Mouse (Mus musculus): ENCODE data around the gene Tmem51. TPM values are rescaled to one million over a fixed set of nuclear protein-coding genes. Genes with fewer than 3 reads are reported as not detected.

Gene Tmem51
- polyA plus RNA-seq, 1 experiment from 2014 or later: 79.0 TPM

GRCm38 (mm10) chr4:141992530-141993204 lies 91.4 kb downstream of the Tmem51 start:
- peak overlapping the region; percentile 40; the same call in 1 of the 2 replicates for H3K27ac ChIP-seq (replicated peaks)
- no peaks in the 10 kb centered on the region for H3K9me3 ChIP-seq (ENCODE audit: control insufficient read depth, low read length)
- H3K36me3 ChIP-seq (ENCODE audit: control insufficient read depth, insufficient read depth, low read length): no peaks in the 10 kb centered on the region
- no peak overlapping the region for H3K9ac ChIP-seq (ENCODE audit: low read length)
- H3K4me3 ChIP-seq (ENCODE audit: low read depth, low read length): no peak overlapping the region
- H3K27me3 ChIP-seq (ENCODE audit: control insufficient read depth, insufficient read depth, low read length): no peaks in the 10 kb centered on the region
- ATAC-seq (ENCODE audit: low FRiP score, low TSS enrichment): peak; percentile 84
- no peaks in the 10 kb centered on the region for H3K4me1 ChIP-seq (replicated peaks; ENCODE audit: control insufficient read depth, insufficient read depth)
- no peak for DNase-seq (ENCODE audit: low spot score)
- no peak overlapping the region for H3K4me2 ChIP-seq (replicated peaks; ENCODE audit: low read depth)
- WGBS: 56% methylated on average over 14 of the region's 14 CpGs
- no peak for TF ChIP-seq CTCF (IDR thresholded peaks at IDR 0.05; ENCODE audit: low read depth)
- TF ChIP-seq EP300 (optimal IDR thresholded peaks at IDR 0.05): no peak

DNA sequence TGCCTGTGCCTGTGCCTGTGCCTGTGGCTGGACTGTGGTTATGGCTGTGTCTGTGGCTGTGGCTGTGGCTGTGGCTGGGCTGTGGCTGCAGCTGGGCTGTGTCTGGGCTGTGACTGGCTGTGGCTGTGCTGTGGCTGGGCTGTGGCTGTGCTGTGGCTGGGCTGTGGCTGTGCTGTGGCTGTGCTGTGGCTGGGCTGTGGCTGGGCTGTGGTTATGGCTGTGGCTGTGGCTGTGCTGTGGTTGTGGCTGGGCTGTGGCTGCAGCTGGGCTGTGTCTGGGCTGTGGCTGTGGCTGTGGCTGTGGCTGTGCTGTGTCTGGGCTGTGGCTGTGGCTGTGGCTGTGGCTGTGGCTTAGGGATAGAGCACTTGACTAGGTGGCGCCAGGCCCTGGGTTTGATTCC lies 95.9 kb downstream of the Tmem51 start:
- ATAC-seq (ENCODE audit: low FRiP score, low TSS enrichment): no peak
- 83% methylated on average over 1 of the region's 1 CpGs for WGBS
- no peaks in the 10 kb centered on the region for H3K9me3 ChIP-seq (ENCODE audit: control insufficient read depth, low read length)
- no peaks in the 10 kb centered on the region for H3K4me1 ChIP-seq (replicated peaks; ENCODE audit: control insufficient read depth, insufficient read depth)
- TF ChIP-seq EP300 (optimal IDR thresholded peaks at IDR 0.05) (no peak), CTCF (IDR thresholded peaks at IDR 0.05; ENCODE audit: low read depth) (no peak)
- no peaks in the 10 kb centered on the region for H3K36me3 ChIP-seq (ENCODE audit: control insufficient read depth, insufficient read depth, low read length)
- no peak overlapping the region for H3K4me3 ChIP-seq (ENCODE audit: low read depth, low read length)
- H3K9ac ChIP-seq (ENCODE audit: low read length): no peak overlapping the region
- no peak overlapping the region for H3K4me2 ChIP-seq (replicated peaks; ENCODE audit: low read depth)
- DNase-seq (ENCODE audit: low spot score): no peak
- no peak overlapping the region for H3K27ac ChIP-seq (replicated peaks)
- no peaks in the 10 kb centered on the region for H3K27me3 ChIP-seq (ENCODE audit: control insufficient read depth, insufficient read depth, low read length)

DNA sequence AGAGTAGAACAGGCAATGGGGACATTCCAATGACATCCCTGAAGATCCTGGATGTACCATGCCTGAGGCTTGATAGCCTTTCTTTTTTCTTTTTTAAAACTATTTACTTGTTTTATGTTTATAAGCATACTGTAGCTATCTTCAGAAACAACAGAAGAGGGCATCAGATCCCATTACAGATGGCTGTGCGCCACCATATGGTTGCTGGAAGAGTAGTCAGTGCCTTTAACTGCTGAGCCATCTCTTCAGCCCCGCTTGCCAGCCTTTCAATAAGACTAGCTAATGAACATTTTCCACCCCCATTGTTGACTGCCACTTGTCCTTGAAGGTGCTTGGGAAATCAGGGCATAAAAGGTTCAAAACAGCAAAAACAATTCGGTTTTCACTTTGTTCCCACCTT lies 100.4 kb downstream of the Tmem51 start:
- 72% methylated on average over 3 of the region's 3 CpGs for WGBS
- Histone ChIP-seq H3K9me3 (ENCODE audit: control insufficient read depth, low read length) (no peaks in the 10 kb centered on the region), H3K4me2 (replicated peaks; ENCODE audit: low read depth) (no peak overlapping the region), H3K4me1 (replicated peaks; ENCODE audit: control insufficient read depth, insufficient read depth) (no peaks in the 10 kb centered on the region), H3K27me3 (ENCODE audit: control insufficient read depth, insufficient read depth, low read length) (no peaks in the 10 kb centered on the region), H3K9ac (ENCODE audit: low read length) (no peak overlapping the region), H3K27ac (replicated peaks) (no peak overlapping the region), H3K4me3 (ENCODE audit: low read depth, low read length) (no peak overlapping the region), H3K36me3 (ENCODE audit: control insufficient read depth, insufficient read depth, low read length) (no peaks in the 10 kb centered on the region)
- TF ChIP-seq EP300 (optimal IDR thresholded peaks at IDR 0.05) (no peak), CTCF (IDR thresholded peaks at IDR 0.05; ENCODE audit: low read depth) (peak; percentile 46)
- ATAC-seq (ENCODE audit: low FRiP score, low TSS enrichment) (no peak), DNase-seq (ENCODE audit: low spot score) (no peak)

GRCm38 (mm10) chr4:141981475-141981874 lies 102.6 kb downstream of the Tmem51 start:
- DNase-seq (ENCODE audit: low spot score) (peak; percentile 66), ATAC-seq (ENCODE audit: low FRiP score, low TSS enrichment) (peak; percentile 56; the same call in 1 of the 2 replicates)
- WGBS: 59% methylated on average over 3 of the region's 3 CpGs
- no peak overlapping the region for H3K9ac ChIP-seq (ENCODE audit: low read length)
- H3K4me1 ChIP-seq (replicated peaks; ENCODE audit: control insufficient read depth, insufficient read depth): no peaks in the 10 kb centered on the region
- no peak overlapping the region for H3K4me3 ChIP-seq (ENCODE audit: low read depth, low read length)
- no peak for TF ChIP-seq CTCF (IDR thresholded peaks at IDR 0.05; ENCODE audit: low read depth)
- TF ChIP-seq EP300 (optimal IDR thresholded peaks at IDR 0.05): no peak
- H3K36me3 ChIP-seq (ENCODE audit: control insufficient read depth, insufficient read depth, low read length): no peaks in the 10 kb centered on the region
- H3K27ac ChIP-seq (replicated peaks): peak overlapping the region; percentile 70
- no peaks in the 10 kb centered on the region for H3K27me3 ChIP-seq (ENCODE audit: control insufficient read depth, insufficient read depth, low read length)
- H3K4me2 ChIP-seq (replicated peaks; ENCODE audit: low read depth): no peak overlapping the region
- no peaks in the 10 kb centered on the region for H3K9me3 ChIP-seq (ENCODE audit: control insufficient read depth, low read length)

Other genes starting within 250 kb of the Tmem51 start
- not detected in 2 replicates for gene Ctrc, start 237.9 kb downstream of the Tmem51 start, polyA plus RNA-seq (2015; fragmentation: Nextera tagmentation; extraction: Ambion mirVana)
- 111 and 121 TPM in 2 replicates for gene Efhd2, start 209.4 kb downstream of the Tmem51 start, polyA plus RNA-seq (2015; fragmentation: Nextera tagmentation; extraction: Ambion mirVana)
- 4.9 and 6.0 TPM in 2 replicates for gene Fhad1, start 69.2 kb downstream of the Tmem51 start, polyA plus RNA-seq (2015; fragmentation: Nextera tagmentation; extraction: Ambion mirVana)
- 11.4 and 13.6 TPM in 2 replicates for gene Kazn, start 155.1 kb upstream of the Tmem51 start, polyA plus RNA-seq (2015; fragmentation: Nextera tagmentation; extraction: Ambion mirVana)

All from stomach, postnatal 0 days (tissue).